Mouse (Mus musculus) C3H10T1/2 (cell line): ENCODE results near the gene Gm14548. TPM values are rescaled to one million over a fixed set of nuclear protein-coding genes. Genes with fewer than 3 reads are reported as not detected.

Experiments used
- polyA plus RNA-seq, 2 experiments: library from polyadenylated mRNA; unstranded; fragments of >200 nt; fragmentation: generic; extraction: Trizol; gene quantifications; one replicate each; pipeline ENCODE4 v1.2.1; 2012; ENCODE audit warnings: missing spikeins in 2 of 2

Gene Gm14548
- not detected for polyA plus RNA-seq

DNA sequence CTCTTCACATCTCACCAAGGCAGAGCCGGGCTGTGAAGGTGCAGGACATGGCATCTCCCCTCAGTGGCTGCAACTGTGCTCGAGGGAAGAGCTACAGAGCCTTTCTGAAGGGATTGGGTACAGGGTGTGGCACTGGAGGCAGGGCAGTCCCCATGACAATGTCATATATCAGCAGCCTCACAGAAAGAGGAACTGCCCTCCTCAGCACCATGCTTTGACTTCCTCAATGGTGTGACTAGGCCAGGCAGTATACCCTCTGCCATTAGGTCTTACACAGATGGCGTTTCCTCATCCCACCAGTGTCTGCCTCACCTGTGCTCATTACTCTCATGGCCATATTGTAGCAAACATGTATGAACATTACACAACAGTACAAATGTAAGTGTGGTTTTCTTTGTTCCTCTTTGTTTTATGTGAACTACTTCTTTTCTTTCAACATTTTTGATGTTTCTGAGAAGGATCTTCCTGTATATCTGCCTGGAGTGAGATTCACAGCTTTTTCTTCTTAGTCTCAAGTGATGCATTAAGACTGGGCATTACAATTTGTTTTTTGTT, at the start of gene Gm14548:
TSS of gene Gm14548 (minus strand) at position 85 of the 555 bp plus-strand sequence.

DNA sequence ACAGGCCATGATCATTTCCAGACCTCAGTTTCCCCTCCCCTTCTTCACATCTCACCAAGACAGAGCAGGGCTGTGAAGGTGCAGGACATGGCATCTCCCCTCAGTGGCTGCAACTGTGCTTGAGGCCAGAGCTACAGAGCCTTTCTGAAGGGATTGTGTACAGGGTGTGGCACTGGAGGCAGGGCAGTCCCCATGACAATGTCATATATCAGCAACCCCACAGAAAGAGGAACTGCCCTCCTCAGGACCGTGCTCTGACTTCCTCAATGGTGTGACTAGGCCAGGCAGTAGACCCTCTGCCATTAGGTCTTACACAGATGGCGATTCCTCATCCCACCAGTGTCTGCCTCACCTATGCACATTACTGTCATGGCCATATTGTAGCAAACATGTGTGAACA, 17.5 kb upstream of the Gm14548 start, which contains the start of gene Lilra6:
TSS of gene Lilra6 (minus strand) at position 117 of the 400 bp plus-strand sequence.

DNA sequence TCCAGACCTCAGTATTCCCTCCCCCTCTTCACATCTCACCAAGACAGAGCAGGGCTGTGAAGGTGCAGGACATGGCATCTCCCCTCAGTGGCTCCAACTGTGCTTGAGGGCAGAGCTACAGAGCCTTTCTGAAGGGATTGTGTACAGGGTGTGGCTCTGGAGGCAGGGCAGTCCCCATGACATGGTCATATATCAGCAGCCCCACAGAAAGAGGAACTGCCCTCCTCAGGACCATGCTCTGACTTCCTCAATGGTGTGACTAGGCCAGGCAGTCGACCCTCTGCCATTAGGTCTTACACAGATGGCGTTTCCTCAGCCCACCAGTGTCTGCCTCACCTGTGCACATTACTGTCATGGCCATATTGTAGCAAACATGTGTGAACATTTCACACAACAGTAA, 53.0 kb downstream of the Gm14548 start, which contains the start of gene Pira2:
TSS of gene Pira2 (minus strand) at position 101 of the 400 bp plus-strand sequence.

Other genes starting within 250 kb of the Gm14548 start
- gene Leng1, start 232.3 kb downstream of the Gm14548 start, polyA plus RNA-seq = 10 to 100 TPM in 1 of 2 experiments, 1 to 10 TPM in 1; 7.6 to 11.3 TPM
- gene Tmc4, start 220.6 kb downstream of the Gm14548 start, polyA plus RNA-seq = 1 to 10 TPM in 1 of 2 experiments, under 1 TPM in 1; 0.41 to 3.0 TPM
- 100 to 1,000 TPM; 228 to 238 TPM for gene Tsen34, start 205.3 kb downstream of the Gm14548 start, polyA plus RNA-seq
- 10 to 100 TPM; 31.5 to 50.0 TPM for gene Mboat7, start 204.6 kb downstream of the Gm14548 start, polyA plus RNA-seq
- 1,000 to 10,000 TPM; 3,467 to 3,490 TPM for gene Rps9, start 194.1 kb downstream of the Gm14548 start, polyA plus RNA-seq
- gene Pirb, start 177.7 kb downstream of the Gm14548 start, polyA plus RNA-seq = not detected
- not detected for gene Gm15448, start 72.4 kb downstream of the Gm14548 start, polyA plus RNA-seq
- not detected for gene Pira2, start 53.1 kb downstream of the Gm14548 start, polyA plus RNA-seq
- gene Lilra6, start 17.4 kb upstream of the Gm14548 start, polyA plus RNA-seq = not detected
- gene Lair1, start 165.1 kb upstream of the Gm14548 start, polyA plus RNA-seq = not detected
- under 1 TPM; 0.02 to 0.17 TPM for gene Ttyh1, start 221.3 kb upstream of the Gm14548 start, polyA plus RNA-seq
- 10 to 100 TPM in 1 of 2 experiments, 1 to 10 TPM in 1; 7.4 to 45.8 TPM for gene Leng8, start 238.9 kb upstream of the Gm14548 start, polyA plus RNA-seq